Mouse (Mus musculus): Measurements from ENCODE around the gene Nmrk2.

Gene Nmrk2

DNA sequence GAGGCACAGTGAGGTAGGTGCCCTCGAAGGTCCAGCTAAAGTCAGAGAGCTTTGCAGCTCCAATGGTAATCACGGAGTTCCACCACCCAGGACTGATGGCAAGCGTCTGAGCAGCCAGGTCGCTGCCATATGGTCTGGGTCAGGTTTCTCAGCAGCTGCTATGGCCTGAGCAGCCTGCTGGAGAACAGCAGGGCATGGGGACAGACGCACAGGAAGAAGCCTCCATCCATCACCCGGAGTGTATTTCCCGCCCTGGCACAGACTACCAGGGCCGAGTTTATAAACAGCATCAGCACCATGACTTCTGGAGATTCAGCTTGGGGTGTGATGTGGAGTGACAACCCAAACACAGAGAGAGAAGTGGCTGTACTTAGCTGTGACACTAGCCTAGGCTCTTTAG, 36.7 kb downstream of the Nmrk2 start:
- no peak for DNase-seq (ENCODE audit: low spot score)

DNA sequence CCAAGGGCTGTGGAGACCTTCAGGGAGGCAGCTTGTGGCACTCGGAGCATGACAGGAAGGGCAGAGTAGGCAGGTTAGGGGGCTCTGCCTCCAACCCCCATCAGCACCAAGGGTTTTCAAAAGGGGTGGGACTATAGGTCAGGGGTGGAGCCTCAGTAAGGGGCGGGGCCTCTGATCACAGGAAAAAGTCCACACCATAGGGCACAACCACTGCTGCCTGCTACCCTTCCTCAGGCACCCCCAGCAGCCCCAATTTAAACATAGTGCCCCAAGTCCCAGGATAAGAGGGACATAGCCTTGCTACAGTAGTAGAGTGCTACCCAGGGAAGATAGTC, 39.6 kb downstream of the Nmrk2 start:
- no peak for DNase-seq (ENCODE audit: low spot score)

DNA sequence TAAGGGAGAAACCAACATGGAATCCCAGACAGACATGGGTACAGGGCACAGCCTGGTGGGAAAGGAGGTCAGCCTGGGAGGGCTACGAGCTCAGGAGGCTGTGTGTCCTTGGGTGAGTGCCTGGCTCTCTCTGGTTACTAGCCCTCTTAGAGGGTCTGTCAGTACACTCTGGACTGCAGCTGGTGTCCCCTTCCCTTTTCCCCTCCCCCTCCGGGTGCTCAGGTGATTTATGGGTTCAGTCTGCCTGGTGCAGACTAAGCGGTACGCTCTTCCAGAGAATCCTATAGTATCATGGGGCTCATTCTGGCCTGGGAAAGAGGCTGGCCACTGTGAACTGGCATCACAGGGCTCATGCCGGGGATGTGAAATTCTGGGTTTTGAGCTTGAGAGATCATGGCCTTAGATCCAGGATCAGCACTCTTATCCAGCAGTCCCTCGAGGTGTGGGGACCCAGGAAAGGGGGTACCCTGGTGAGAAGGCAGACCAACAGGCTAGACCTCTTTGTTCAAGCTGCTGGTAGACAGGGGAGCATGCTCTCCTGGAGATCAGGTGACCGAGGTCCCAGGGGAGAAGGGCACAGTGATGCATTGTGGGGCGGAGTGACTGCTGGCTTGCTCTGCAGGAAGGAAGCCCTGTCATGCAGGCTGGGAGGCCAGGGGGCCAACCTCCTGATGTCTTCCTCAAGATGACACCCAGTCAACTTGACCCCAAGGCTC, 40.1 kb downstream of the Nmrk2 start:
- DNase-seq (ENCODE audit: low spot score), result no peak

DNA sequence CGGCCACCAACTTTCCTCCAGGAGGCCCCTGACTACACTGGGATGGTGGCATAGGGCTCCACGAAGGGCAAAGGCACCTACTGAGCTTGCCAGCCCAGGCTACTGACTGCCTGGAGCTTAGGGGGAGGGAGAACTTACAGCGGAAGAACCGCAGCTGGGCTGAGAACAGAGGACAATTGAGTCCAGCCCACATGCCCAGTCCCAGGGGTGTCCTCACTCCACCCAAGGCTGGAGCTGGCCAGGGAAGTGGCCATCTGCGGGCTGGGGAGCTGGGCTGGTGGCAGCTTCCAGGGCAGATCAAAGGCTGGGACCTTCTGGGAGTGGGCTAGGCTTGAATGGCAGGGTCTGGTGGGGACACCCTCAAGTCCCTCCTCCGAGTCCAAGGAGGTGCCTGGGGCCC, 47.1 kb downstream of the Nmrk2 start:
- DNase-seq (ENCODE audit: low spot score), result no peak

DNA sequence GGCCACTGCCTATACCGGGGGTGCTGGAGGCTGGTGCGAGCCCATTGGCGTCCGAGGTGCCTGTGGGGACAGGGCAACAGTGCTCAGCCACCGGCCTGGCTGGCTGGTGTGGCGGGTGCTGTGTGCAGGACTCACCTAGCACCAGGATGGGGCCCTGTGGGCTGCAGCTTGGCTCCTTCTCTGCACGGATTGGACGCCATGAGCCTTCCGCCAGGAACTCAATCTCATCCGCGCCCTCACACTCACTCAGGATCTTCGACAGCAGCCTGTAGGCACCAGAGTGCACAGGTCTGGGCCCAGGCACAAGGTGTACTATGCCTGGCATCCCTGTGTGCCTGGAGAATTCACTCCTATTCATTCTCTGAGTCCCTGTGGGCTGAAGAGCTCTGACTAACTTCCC, 47.5 kb downstream of the Nmrk2 start:
- no peak for DNase-seq (ENCODE audit: low spot score)

DNA sequence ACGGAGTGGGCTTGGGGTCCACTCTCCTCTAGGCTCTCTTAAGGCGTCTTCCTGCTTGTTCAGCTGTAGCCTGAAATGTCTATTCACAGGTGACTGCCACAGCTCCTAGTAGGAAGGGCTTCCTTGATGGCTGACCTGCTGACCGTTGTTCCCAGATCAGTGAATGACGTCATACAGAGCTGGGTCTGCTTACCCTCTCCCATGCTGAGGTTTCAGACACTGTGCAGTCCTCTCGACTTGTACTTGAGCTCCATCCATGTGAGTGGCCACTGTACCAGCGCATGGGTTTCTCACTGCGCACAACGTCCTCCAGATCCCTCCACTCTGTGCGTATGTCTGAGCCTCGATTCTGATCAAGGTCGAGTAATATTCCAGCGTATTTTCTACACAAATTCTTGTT, 49.2 kb downstream of the Nmrk2 start:
- DNase-seq (ENCODE audit: low spot score), result no peak

DNA sequence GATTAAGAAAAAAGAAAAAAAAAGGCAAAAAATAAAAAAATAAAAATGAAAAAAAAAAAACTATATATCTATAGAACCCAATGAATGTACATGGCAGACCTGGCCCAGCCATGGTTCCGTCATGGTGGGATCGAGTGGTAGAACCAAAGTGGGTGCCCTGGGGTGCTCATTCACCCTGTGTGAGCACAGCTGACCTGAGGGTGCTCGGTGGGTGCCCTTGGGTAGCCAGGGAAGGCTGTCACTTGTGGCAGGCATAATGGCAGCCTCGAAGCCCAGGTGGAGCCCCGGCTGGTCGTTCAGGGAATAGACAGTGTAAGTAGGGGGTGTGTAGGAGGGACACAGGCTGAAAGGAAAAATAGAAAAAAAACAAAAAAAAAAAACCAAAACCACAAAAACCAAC, 50.6 kb downstream of the Nmrk2 start:
- DNase-seq (ENCODE audit: low spot score), result no peak
